Mouse (Mus musculus) embryonic stem cell, embryonic (primary cell): Measurements from ENCODE around the gene Padi2.

ENCODE experiments used
- CTCF ChIA-PET, 4 experiments: fragments of 300-600 bp in 2 of 4; fragments of 350-600 bp in 2 of 4; sonication (Branson Sonifier 250); formaldehyde crosslinking; loops; one replicate each; lab custom pipeline; 2022; ENCODE audit warnings: inconsistent platforms in 2 of 4; lab: Charles Lee
- POLR2A ChIA-PET, 4 experiments: fragments of 300-600 bp in 2 of 4; fragments of 350-600 bp in 2 of 4; sonication (Branson Sonifier 250); formaldehyde crosslinking; loops; one replicate each; lab custom pipeline; 2022; ENCODE audit warnings: antibody characterized with exemption in 4 of 4, inconsistent platforms in 1 of 4; lab: Charles Lee

Gene Padi2

GRCm38 (mm10) chr4:140982808-140983207, 76.7 kb downstream of the Padi2 start:
- POLR2A ChIA-PET, result interaction anchor here in 3 of 4 experiments (0.7 to 2.1 kb wide), 16 partner anchors 8 to 184 kb away, joined by 3 to 7 read pairs (median 4); partner anchors contain the start of gene Necap2 (in 2 of the 3)
- CTCF ChIA-PET, result interaction anchor here in 3 of 4 experiments (0.6 to 1.9 kb wide), 11 partner anchors 14 to 96 kb away, joined by 3 to 9 read pairs (median 4); no protein-coding TSS in a partner anchor

GRCm38 (mm10) chr4:140983442-140983841, 77.3 kb downstream of the Padi2 start:
- CTCF ChIA-PET, result interaction anchor here (1.0 to 1.7 kb wide), 9 partner anchors 12 to 95 kb away, joined by 3 to 5 read pairs (median 4); no protein-coding TSS in a partner anchor
- POLR2A ChIA-PET, result interaction anchor here in 3 of 4 experiments (0.6 to 2.1 kb wide), 18 partner anchors 8 to 184 kb away, joined by 3 to 9 read pairs (median 4); partner anchors contain the start of gene Necap2 (in 2 of the 3)

GRCm38 (mm10) chr4:140984544-140984943, 78.4 kb downstream of the Padi2 start:
- ChIA-PET CTCF (interaction anchor here in 2 of 4 experiments (0.6 to 1.3 kb wide), 3 partner anchors 13 to 1202 kb away, joined by 3 to 4 read pairs (median 3); no protein-coding TSS in a partner anchor), POLR2A (interaction anchor here in 3 of 4 experiments (0.5 to 2.1 kb wide), 3 partner anchors 13 to 191 kb away, joined by 3 to 7 read pairs (median 7); no protein-coding TSS in a partner anchor)

- CTCF ChIA-PET, result interaction anchor here (0.6 to 1.4 kb wide), 11 partner anchors 15 to 1339 kb away, joined by 3 to 6 read pairs (median 3); no protein-coding TSS in a partner anchor
- POLR2A ChIA-PET, result interaction anchor here in 2 of 4 experiments (0.6 to 1.5 kb wide), 10 partner anchors 9 to 616 kb away, joined by 3 to 5 read pairs (median 3); no protein-coding TSS in a partner anchor
Measured at GRCm38 (mm10) chr4:140986024-140986710, 80.0 kb downstream of the Padi2 start.

- POLR2A ChIA-PET, result interaction anchor here in 3 of 4 experiments (0.6 to 1.6 kb wide), 17 partner anchors 8 to 298 kb away, joined by 3 to 5 read pairs (median 3); no protein-coding TSS in a partner anchor
- CTCF ChIA-PET, result interaction anchor here (0.6 to 1.4 kb wide), 14 partner anchors 16 to 1340 kb away, joined by 3 to 13 read pairs (median 4); no protein-coding TSS in a partner anchor
Measured at GRCm38 (mm10) chr4:140986711-140987395, 80.7 kb downstream of the Padi2 start, which contains the start of gene Atp13a2. Gene Atp13a2, plus strand, starts transcription at chr4:140986873.

- CTCF ChIA-PET, result interaction anchor here in 3 of 4 experiments (0.5 to 1.4 kb wide), 8 partner anchors 16 to 146 kb away, joined by 3 to 13 read pairs (median 4); no protein-coding TSS in a partner anchor
- POLR2A ChIA-PET, result interaction anchor here in 2 of 4 experiments (1.0 to 1.6 kb wide), 10 partner anchors 8 to 77 kb away, joined by 3 to 5 read pairs (median 4); no protein-coding TSS in a partner anchor
Measured at GRCm38 (mm10) chr4:140987476-140987875, 81.3 kb downstream of the Padi2 start.

GRCm38 (mm10) chr4:140988706-140989290, 82.7 kb downstream of the Padi2 start:
- ChIA-PET POLR2A (interaction anchor here in 2 of 4 experiments (0.7 to 1.6 kb wide), 6 partner anchors 9 to 76 kb away, joined by 3 to 5 read pairs (median 3); partner anchors contain the start of gene Crocc (in 1 of the 2)), CTCF (interaction anchor here in 1 of 4 experiments (0.7 kb wide), 1 partner anchor 9 kb away, joined by 3 read pairs; no protein-coding TSS in a partner anchor)

- ChIA-PET CTCF (no interaction called here), POLR2A (interaction anchor here in 1 of 4 experiments (1.0 kb wide), 1 partner anchor 71 kb away, joined by 3 read pairs; the partner anchor contains the start of gene Crocc)
Measured at GRCm38 (mm10) chr4:140989447-140989846, 83.3 kb downstream of the Padi2 start.

- POLR2A ChIA-PET, result interaction anchor here in 1 of 4 experiments (0.5 to 1.8 kb wide), 5 partner anchors 9 to 222 kb away, joined by 3 to 6 read pairs (median 3); no protein-coding TSS in a partner anchor
Measured at GRCm38 (mm10) chr4:140992215-140992614, 86.1 kb downstream of the Padi2 start.

GRCm38 (mm10) chr4:140993846-140994245, 87.7 kb downstream of the Padi2 start:
- POLR2A ChIA-PET, result interaction anchor here in 1 of 4 experiments (0.8 to 1.8 kb wide), 2 partner anchors 13 to 17 kb away, joined by 3 to 6 read pairs; no protein-coding TSS in a partner anchor
- CTCF ChIA-PET, result interaction anchor here in 2 of 4 experiments (1.0 to 2.4 kb wide), 3 partner anchors 12 to 71 kb away, joined by 3 to 7 read pairs (median 5); no protein-coding TSS in a partner anchor

More at GRCm38 (mm10) chr4:140992215-140992614, 86.1 kb downstream of the Padi2 start:
- CTCF ChIA-PET, result interaction anchor here in 2 of 4 experiments (0.5 to 1.5 kb wide), 3 partner anchors 12 to 372 kb away, joined by 3 to 5 read pairs (median 3); no protein-coding TSS in a partner anchor

- POLR2A ChIA-PET, result interaction anchor here in 3 of 4 experiments (0.5 to 1.9 kb wide), 10 partner anchors 8 to 68 kb away, joined by 3 to 10 read pairs (median 4); partner anchors contain the start of gene Atp13a2 (in 1 of the 3)
- CTCF ChIA-PET, result interaction anchor here in 2 of 4 experiments (0.6 to 1.4 kb wide), 8 partner anchors 9 to 251 kb away, joined by 3 to 4 read pairs (median 4); no protein-coding TSS in a partner anchor
Measured at GRCm38 (mm10) chr4:140995811-140996210, 89.7 kb downstream of the Padi2 start.

GRCm38 (mm10) chr4:140996812-140997211, 90.7 kb downstream of the Padi2 start:
- POLR2A ChIA-PET, result interaction anchor here in 2 of 4 experiments (1.2 to 1.9 kb wide), 4 partner anchors 7 to 20 kb away, joined by 3 to 7 read pairs (median 5); no protein-coding TSS in a partner anchor
- CTCF ChIA-PET, result interaction anchor here in 2 of 4 experiments (1.0 to 1.3 kb wide), 2 partner anchors 8 to 15 kb away, joined by 3 to 4 read pairs; no protein-coding TSS in a partner anchor
